Mouse (Mus musculus) hindbrain, embryonic 11.5 days (tissue): ENCODE measurements around the gene Zfp213. TPM values are rescaled to one million over a fixed set of nuclear protein-coding genes. Genes with fewer than 3 reads are reported as not detected.

Experiments
- ATAC-seq: fragments of 200-750 bp; cut with Nextera tagmentation; 2 replicates; pipeline ENCODE4 v1.8.0; 2017; ENCODE audit warnings: mild to moderate bottlenecking, moderate TSS enrichment, moderate library complexity; ENCODE audit not compliant: low FRiP score
- DNase-seq: peaks from one replicate; pipeline ENCODE4 v3.0.0-alpha.2; 2015; ENCODE audit warnings: low spot score
- H3K27ac ChIP-seq: fragments of 300-500 bp; sonication (generic); 2 replicates; pipeline ENCODE4 v1.5.1; 2014; ENCODE audit warnings: mild to moderate bottlenecking, low read depth, low read length
- H3K27me3 ChIP-seq: fragments of 300-500 bp; sonication (generic); 2 replicates; pipeline ENCODE4 v1.6.1; 2014; ENCODE audit warnings: mild to moderate bottlenecking, low read length, moderate library complexity, mixed read lengths; ENCODE audit not compliant: control insufficient read depth, insufficient read depth
- H3K36me3 ChIP-seq: fragments of 300-500 bp; sonication (generic); 2 replicates; pipeline ENCODE4 v1.6.1; 2014; ENCODE audit warnings: mild to moderate bottlenecking, low read length, moderate library complexity, mixed read lengths; ENCODE audit not compliant: control insufficient read depth, insufficient read depth
- H3K4me1 ChIP-seq: fragments of 300-500 bp; sonication (generic); replicated peaks from 2 replicates; pipeline ENCODE4 v1.6.1; 2014; ENCODE audit warnings: low read length, mixed read lengths; ENCODE audit not compliant: control insufficient read depth, insufficient read depth
- H3K4me2 ChIP-seq: fragments of 300-500 bp; sonication (generic); replicated peaks from 2 replicates; pipeline ENCODE4 v1.6.1; 2014; ENCODE audit warnings: mild to moderate bottlenecking, low read depth, low read length
- H3K4me3 ChIP-seq: fragments of 300-500 bp; sonication (generic); 2 replicates; pipeline ENCODE4 v1.5.1; 2014; ENCODE audit warnings: low read depth, low read length
- H3K9ac ChIP-seq: fragments of 300-500 bp; sonication (generic); 2 replicates; pipeline ENCODE4 v1.6.1; 2014; ENCODE audit warnings: low read depth, low read length
- H3K9me3 ChIP-seq: fragments of 300-500 bp; sonication (generic); 2 replicates; pipeline ENCODE4 v1.6.1; 2016; ENCODE audit warnings: low read length; ENCODE audit not compliant: control insufficient read depth
- WGBS: fragments of 180-500 bp; shearing (Covaris S2); extraction: QIAGEN DNeasy Blood & Tissue Kit; methylation state at CpG from one replicate; pipeline ENCODE4 v1.1.7; 2014; 5-methylcytosine and 5-hydroxymethylcytosine counted together
- polyA plus RNA-seq: library from polyadenylated mRNA; unstranded; fragments of >200 nt; fragmentation: Nextera tagmentation; extraction: Ambion mirVana; gene quantifications from 2 replicates; pipeline ENCODE4 v1.2.1, GENCODE M21; 2014

Gene Zfp213
- polyA plus RNA-seq, result 16.1 and 17.4 TPM in 2 replicates

DNA sequence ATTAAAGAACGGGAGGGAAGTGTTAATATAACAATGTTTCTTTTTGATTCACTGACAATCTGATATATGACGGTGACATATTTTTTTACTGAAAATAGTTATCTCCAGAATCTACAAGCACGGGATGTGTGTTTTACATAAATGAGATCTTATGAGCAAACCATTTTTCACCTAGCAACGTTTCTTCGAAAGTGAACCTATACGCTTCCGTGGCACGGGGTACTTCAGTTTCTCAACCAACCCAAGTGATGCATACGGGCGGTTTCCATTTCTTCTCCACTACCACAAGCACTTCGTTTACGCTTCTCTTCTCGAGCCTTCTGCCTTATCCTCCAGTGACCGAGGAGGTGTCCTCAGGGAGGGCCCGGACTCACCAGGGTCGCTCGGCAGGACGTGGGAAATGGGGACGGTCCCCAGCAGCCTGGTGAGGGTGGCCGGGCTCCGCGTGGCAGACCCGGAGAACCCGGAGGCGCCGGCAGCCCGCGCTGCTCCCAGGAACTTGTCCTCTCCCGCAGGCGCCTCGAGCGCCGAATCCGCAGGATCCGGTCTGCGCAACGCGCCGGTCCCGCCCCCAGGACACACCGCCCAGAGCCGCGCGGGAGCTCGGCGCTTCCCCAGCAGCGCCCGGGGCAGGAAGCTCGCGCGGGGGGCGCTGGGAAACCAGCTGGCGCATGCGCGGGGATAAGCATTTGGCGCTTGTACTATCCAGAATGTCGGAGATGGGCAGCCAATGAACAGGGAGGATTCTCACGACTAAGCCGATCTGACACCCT is at the start of gene Zfp213:
Gene Zfp213 (minus strand): TSS at position 644 of the 773 bp plus-strand sequence.
- H3K36me3 ChIP-seq, result no peaks in the 10 kb centered on the region
- peak within 1 kb of the TSS; percentile 88 for H3K27ac ChIP-seq
- H3K27me3 ChIP-seq, result no peaks in the 10 kb centered on the region
- H3K9ac ChIP-seq, result peak within 1 kb of the TSS; percentile 91
- peak within 1 kb of the TSS; percentile 65 for H3K4me2 ChIP-seq
- peak; percentile 97 for DNase-seq
- H3K4me3 ChIP-seq, result peak within 1 kb of the TSS; percentile 77
- H3K4me1 ChIP-seq, result peaks cover 4% of the 10 kb centered on the region; the same call in 1 of the 2 replicates
- no peaks in the 10 kb centered on the region for H3K9me3 ChIP-seq
- peak; percentile 97 for ATAC-seq
- 2% methylated on average over 58 of the region's 59 CpGs for WGBS

DNA sequence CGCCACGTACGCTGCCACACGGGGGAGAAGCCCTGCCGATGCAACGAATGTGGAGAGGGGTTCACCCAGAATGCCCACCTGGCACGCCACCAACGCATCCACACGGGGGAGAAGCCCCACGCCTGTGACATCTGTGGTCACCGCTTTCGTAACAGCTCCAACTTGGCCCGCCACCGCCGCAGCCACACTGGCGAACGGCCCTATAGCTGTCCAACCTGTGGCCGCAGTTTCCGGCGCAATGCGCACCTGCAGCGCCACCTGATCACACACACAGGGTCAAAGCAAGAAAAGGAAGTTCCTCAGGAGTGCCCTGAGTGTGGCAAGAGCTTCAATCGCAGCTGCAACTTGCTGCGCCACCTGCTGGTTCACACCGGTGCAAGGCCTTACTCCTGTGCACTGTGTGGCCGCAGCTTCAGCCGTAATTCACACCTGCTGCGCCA is 46.3 kb upstream of the Zfp213 start:
- H3K27ac ChIP-seq, result no peak overlapping the region
- H3K4me3 ChIP-seq, result no peak overlapping the region
- H3K4me1 ChIP-seq, result no peaks in the 10 kb centered on the region
- H3K4me2 ChIP-seq, result no peak overlapping the region
- peak; percentile 54 for ATAC-seq
- H3K27me3 ChIP-seq, result no peaks in the 10 kb centered on the region
- H3K9ac ChIP-seq, result no peak overlapping the region
- no peaks in the 10 kb centered on the region for H3K9me3 ChIP-seq
- 87% methylated on average over 28 of the region's 28 CpGs for WGBS
- no peaks in the 10 kb centered on the region for H3K36me3 ChIP-seq
- DNase-seq, result peak; percentile 48

DNA sequence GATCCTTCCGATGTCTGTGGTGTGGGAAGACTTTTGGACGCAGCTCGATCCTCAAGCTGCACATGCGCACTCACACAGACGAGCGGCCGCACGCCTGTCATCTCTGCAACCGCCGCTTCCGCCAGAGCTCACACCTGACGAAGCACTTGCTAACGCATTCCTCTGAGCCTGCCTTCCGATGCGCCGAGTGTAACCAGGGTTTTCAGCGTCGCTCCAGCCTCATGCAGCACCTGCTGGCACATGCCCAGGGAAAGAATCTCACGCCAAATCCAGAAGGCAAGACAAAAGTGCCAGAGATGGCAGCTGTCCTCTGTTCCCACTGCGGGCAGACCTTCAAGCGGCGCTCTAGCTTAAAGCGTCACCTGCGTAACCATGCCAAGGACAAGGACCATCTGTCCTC is 45.6 kb upstream of the Zfp213 start:
- H3K9ac ChIP-seq, result no peak overlapping the region
- no peak overlapping the region for H3K27ac ChIP-seq
- no peaks in the 10 kb centered on the region for H3K27me3 ChIP-seq
- H3K9me3 ChIP-seq, result no peaks in the 10 kb centered on the region
- ATAC-seq (no peak), DNase-seq (no peak)
- 95% methylated on average over 24 of the region's 24 CpGs for WGBS
- no peaks in the 10 kb centered on the region for H3K36me3 ChIP-seq
- no peaks in the 10 kb centered on the region for H3K4me1 ChIP-seq
- H3K4me3 ChIP-seq, result no peak overlapping the region
- no peak overlapping the region for H3K4me2 ChIP-seq

DNA sequence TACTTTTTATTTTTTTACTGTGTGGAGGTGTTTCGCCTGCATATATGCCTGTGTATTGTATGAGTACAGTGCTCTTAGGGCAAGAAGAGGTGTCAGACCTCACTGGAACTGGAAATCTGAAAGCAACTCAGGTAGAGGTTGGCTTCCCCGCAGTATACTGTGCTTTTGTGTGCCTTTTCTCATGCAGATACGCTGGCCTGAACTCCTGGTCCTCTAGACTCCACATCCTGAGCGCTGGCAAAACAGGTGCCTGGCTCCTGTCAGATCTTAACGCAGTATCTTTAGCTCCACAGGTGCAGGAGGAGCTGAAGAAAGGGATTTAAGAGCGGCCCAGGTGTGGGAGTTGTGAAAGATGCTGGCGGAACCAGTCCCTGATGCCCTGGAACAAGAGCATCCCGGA is 41.2 kb upstream of the Zfp213 start:
- no peak overlapping the region for H3K4me2 ChIP-seq
- ATAC-seq, result no peak

DNA sequence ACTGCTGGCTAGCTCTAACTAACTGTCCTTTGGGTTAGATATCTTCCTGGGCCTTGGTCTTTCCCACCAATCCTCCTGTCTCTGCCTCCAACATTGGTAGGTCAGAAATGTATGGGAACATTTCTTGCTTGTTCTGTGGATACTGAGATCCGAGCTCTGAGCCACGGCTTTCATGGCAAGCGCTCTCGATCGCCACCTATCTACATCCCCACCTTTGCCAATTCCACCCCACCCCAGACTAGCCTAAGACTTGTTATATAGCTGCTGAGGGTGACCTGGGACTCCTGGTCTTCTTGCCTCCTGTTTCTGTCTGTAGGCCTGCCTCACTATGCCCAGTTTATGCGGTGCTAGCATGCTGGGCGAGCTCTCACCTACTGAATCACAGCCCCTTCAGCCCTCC is 40.4 kb upstream of the Zfp213 start:
- Histone ChIP-seq H3K9me3 (no peaks in the 10 kb centered on the region), H3K4me2 (no peak overlapping the region), H3K4me1 (no peaks in the 10 kb centered on the region), H3K9ac (no peak overlapping the region), H3K27ac (no peak overlapping the region), H3K4me3 (no peak overlapping the region), H3K27me3 (no peaks in the 10 kb centered on the region; the same call in 1 of the 2 replicates), H3K36me3 (no peaks in the 10 kb centered on the region)
- ATAC-seq (no peak), DNase-seq (no peak)
- 72% methylated on average over 7 of the region's 7 CpGs for WGBS

More for the DNA sequence above, 41.2 kb upstream of the Zfp213 start:
- Histone ChIP-seq H3K4me3 (no peak overlapping the region), H3K9me3 (no peaks in the 10 kb centered on the region), H3K4me1 (no peaks in the 10 kb centered on the region), H3K36me3 (no peaks in the 10 kb centered on the region), H3K9ac (no peak overlapping the region), H3K27me3 (no peaks in the 10 kb centered on the region; the same call in 1 of the 2 replicates), H3K27ac (no peak overlapping the region)
- WGBS, result 82% methylated on average over 8 of the region's 8 CpGs
- no peak for DNase-seq

DNA sequence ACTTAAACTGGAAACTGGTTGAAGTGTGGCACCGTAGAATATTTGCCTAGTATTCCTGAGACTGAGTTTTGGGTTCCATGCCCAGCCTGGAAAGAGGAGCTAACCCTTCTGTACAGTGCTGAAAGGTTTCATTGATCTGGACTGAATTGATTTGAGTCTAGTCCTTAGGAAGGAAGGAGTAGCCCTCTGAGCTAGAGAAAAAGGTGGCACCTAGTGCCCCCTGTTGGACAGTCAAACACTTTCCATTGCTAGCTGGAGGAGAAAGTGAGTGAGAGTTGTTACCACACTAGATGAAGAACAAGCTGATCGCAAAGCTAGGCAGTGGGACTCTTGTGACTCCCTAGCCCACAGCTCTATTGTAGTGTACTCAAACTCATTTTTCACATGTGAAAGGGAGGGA is 39.5 kb upstream of the Zfp213 start:
- WGBS, result 54% methylated on average over 2 of the region's 2 CpGs
- no peak for ATAC-seq

DNA sequence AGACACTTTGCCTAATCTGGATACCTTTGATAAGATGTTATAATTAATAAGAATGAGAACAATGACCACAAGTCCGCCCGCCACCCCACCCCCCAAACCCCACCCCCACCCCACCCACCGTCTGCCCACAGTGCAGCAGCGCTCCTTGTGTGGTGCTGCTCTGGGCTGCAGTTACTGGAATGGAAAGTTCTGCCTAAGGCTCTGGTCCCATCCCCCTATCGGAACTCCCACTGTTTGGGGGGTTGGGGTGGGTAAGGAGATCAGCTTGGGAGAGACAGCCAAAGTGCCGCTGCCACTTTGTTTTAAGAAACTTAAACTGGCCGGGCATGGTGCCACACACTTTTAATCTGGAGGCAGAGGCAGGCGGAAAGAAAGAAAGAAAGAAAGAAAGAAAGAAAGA is 39.0 kb upstream of the Zfp213 start:
- Histone ChIP-seq H3K27me3 (no peaks in the 10 kb centered on the region; the same call in 1 of the 2 replicates), H3K9ac (no peak overlapping the region), H3K4me3 (no peak overlapping the region), H3K4me1 (no peaks in the 10 kb centered on the region), H3K27ac (no peak overlapping the region), H3K9me3 (no peaks in the 10 kb centered on the region), H3K36me3 (no peaks in the 10 kb centered on the region), H3K4me2 (no peak overlapping the region)
- ATAC-seq (no peak), DNase-seq (no peak)
- WGBS, result 21% methylated on average over 8 of the region's 8 CpGs

More for the DNA sequence above, 39.5 kb upstream of the Zfp213 start:
- Histone ChIP-seq H3K36me3 (no peaks in the 10 kb centered on the region), H3K9me3 (no peaks in the 10 kb centered on the region), H3K9ac (no peak overlapping the region), H3K4me3 (no peak overlapping the region), H3K27ac (no peak overlapping the region), H3K4me2 (no peak overlapping the region), H3K4me1 (no peaks in the 10 kb centered on the region), H3K27me3 (no peaks in the 10 kb centered on the region; the same call in 1 of the 2 replicates)
- peak; percentile 46 for DNase-seq

DNA sequence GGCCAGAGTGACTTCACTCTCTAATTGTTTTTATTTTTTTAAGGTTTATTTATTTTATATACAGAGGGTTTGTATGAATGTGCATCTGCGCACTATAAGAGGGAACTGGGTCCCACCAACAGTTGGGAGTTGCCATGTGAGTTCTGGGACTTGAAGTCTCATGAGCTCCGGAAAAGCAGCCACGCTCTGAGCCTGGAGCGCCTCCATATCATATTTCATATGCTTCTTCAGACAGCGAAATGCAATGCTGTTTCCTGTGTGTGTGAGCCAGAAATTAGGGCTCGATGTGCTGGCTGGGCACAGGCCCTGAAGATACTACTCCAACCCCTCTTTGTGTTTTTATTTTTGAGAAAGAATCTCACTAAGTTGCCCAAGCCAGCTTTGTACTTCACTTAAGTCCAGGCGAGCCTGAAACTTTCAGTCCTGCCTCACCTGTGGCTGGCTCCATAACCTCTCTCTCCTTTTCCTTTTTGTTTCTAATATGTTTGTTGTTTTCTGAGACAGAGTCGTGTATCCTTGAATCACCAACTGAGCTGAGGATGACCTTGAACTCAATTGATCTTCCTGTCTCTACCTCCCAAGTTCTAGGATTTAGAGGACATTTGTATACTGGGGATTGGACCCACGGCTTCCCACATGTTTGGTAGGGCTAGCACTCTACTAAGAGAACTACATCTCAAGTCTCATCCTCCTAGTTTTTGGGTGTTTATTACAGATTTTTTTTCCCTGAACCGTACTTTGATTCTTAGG is 38.0 kb upstream of the Zfp213 start:
- Histone ChIP-seq H3K36me3 (no peaks in the 10 kb centered on the region), H3K27me3 (no peaks in the 10 kb centered on the region; the same call in 1 of the 2 replicates), H3K4me1 (no peaks in the 10 kb centered on the region), H3K27ac (no peak overlapping the region), H3K4me3 (no peak overlapping the region), H3K9ac (no peak overlapping the region), H3K9me3 (no peaks in the 10 kb centered on the region), H3K4me2 (no peak overlapping the region)
- DNase-seq (no peak), ATAC-seq (no peak)
- WGBS, result 44% methylated on average over 10 of the region's 10 CpGs
